Mouse (Mus musculus): ENCODE measurements around the gene Hoxa10.

Hoxa10 gene

DNA sequence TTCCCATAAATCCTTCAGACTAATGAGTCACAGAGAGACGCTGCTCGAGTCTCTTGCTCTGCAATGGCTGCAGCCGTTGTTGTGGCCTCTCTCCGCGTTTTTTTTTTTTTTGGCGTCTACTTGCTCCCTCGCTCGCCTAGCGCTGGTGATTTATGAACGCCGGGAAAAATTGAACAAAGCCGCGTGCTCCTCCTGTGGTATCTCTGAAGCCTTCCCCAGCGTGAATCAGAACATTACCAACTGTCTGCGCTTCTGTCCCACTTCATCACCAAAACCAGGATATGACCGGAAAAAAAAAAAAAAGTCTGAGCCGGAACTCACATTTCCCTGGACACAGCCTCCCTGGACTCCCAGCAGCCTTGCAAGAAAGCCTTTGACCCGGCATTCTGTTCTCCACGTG lies 55.4 kb downstream of the Hoxa10 start:
- DNase-seq (ENCODE audit: low spot score in 2 of 2) = no peak

DNA sequence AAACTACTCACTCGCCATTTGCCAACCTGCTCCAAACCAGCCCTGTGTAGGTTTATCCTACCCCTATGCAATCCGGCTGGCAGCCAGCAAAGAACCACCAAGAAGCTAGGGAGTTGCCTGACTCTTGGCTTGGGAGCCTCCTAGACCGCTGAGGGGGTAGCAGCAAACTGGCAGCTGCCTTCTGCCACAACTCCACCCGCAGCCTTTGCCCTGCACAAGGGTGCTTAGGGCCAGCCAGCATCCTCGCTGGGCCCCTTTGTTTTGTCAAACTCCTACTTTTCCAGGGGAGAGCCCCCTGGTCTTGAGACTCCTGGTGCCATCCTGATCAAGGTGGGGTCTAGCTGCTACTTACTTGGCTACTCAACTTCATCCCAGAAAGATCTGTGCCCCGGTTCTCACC lies 56.0 kb downstream of the Hoxa10 start:
- DNase-seq (ENCODE audit: low spot score in 2 of 2) = no peak

DNA sequence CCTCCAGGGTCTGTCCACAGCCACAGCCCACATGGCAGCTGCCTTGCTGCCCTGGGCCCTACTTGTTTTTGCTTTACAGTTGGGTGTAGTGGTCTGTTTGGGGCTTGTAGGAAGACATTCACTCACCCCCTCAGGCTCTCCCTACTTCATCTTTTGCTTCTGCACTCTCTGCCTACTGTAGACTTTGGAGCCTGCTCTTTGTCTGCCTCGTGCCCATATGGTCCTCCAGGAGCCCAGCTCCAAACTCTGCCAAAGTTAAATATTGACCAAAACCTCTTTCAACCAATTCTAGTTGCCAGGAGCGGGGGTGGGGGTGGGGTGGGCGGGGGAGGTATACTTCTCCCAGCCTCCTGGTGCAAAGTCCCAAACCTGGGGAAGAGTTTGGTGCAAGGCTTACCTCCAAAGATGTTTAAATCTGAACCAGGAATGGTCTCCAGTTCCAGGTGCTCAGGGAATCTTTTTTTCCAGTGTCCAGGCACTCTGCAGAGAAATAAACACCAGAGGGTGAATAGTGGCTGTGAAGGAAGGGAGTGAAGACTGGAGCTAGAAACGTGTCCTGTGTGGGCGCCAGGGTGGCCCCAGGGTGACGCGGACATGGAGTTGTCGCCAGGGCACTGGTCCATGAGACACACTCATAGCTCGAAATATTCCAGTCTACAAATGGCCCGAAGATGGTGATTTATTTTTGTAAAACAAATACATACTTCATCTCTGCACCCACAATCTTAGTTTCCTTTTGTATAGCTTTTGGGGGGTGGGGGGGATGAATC lies 57.2 kb downstream of the Hoxa10 start:
- DNase-seq (ENCODE audit: low spot score in 2 of 2) = no peak

DNA sequence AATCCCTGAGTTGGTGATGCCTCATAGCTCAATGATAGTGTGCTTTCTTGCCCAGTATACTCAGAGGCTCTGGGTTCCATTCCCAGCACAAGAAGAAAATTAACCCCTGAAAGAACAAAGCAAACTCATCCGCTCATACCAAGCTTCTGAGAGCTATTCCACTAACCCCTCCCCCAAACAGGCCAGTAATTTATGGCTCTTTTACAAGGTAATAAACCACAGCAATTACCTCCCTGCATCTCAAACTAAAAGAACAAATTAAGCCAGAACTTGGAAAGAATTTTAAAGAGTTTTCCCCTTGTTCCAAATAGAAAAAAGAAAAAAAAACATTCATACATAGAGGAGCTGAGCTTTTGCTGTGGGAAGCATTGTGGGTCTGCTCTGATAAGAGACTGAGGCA lies 57.9 kb downstream of the Hoxa10 start:
- no peak for DNase-seq (ENCODE audit: low spot score in 2 of 2)

DNA sequence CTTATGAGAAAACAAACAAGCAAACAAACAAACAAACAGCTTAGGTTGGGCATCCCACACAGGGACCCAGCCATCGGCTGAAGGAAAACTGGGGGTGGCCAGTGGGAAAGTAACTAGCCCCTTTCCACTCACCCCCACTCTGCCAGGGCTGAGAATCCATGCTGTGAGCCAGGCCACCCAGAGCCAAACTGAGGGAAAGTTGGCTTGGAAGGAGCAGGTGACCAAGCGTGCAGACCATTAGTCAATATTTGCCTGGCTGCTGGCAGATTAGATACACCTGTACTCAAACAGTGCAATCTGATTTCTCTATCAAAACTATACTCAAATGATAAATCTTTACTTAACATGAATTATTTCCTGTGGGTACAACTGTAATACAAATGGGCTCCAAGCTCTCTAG lies 58.6 kb downstream of the Hoxa10 start:
- DNase-seq (ENCODE audit: low spot score in 2 of 2) = no peak
